Mouse (Mus musculus) cerebellum, adult 2 months (tissue): ENCODE measurements around the gene Commd1.

Experiments
- CTCF ChIP-seq: fragments of 200-500 bp; IDR thresholded peaks from 2 replicates; pipeline ENCODE4 v1.5.1; 2011; ENCODE audit warnings: low read depth, mild to moderate bottlenecking, control low read depth, low read length, moderate library complexity, borderline replicate concordance; ENCODE audit not compliant: insufficient read depth
- POLR2A ChIP-seq: fragments of 200-500 bp; IDR thresholded peaks from 2 replicates; pipeline ENCODE4 v1.6.1; 2011; ENCODE audit warnings: low read length, control low read depth, borderline replicate concordance; ENCODE audit not compliant: insufficient read depth

- TF ChIP-seq CTCF, result no peak
- no peak for TF ChIP-seq POLR2A
These were observed 43.2 kb downstream of the Commd1 start for GRCm38 (mm10) chr11:22938983-22939382.
